Mouse (Mus musculus): ENCODE data around the gene Eml2.

The Eml2 gene

GRCm38 (mm10) chr7:19197985-19198384 is 21.8 kb downstream of the Eml2 start:
- peak in 1 of 2 experiments; percentile 68 for DNase-seq (ENCODE audit: inconsistent age in 2 of 2, low spot score in 1 of 2)

- DNase-seq (ENCODE audit: inconsistent age in 2 of 2, low spot score in 1 of 2): no peak
Observed at GRCm38 (mm10) chr7:19201660-19202059, 25.4 kb downstream of the Eml2 start.

GRCm38 (mm10) chr7:19202065-19202850 is 26.0 kb downstream of the Eml2 start:
- no peak for DNase-seq (ENCODE audit: inconsistent age in 2 of 2, low spot score in 1 of 2)

GRCm38 (mm10) chr7:19208201-19208910 is 32.1 kb downstream of the Eml2 start:
- DNase-seq (ENCODE audit: inconsistent age in 2 of 2, low spot score in 1 of 2): peak in 1 of 2 experiments; percentile 36

- peak; percentile 59 to 88 for DNase-seq (ENCODE audit: inconsistent age in 2 of 2, low spot score in 1 of 2)
Observed at GRCm38 (mm10) chr7:19208944-19209472, 32.8 kb downstream of the Eml2 start.

- peak; percentile 65 to 83 for DNase-seq (ENCODE audit: inconsistent age in 2 of 2, low spot score in 1 of 2)
Observed at GRCm38 (mm10) chr7:19209494-19209893, 33.3 kb downstream of the Eml2 start.

- DNase-seq (ENCODE audit: inconsistent age in 2 of 2, low spot score in 1 of 2): peak; percentile 23 to 53
Observed at GRCm38 (mm10) chr7:19210010-19210409, 33.8 kb downstream of the Eml2 start.

GRCm38 (mm10) chr7:19211041-19211675 is 34.9 kb downstream of the Eml2 start:
- DNase-seq (ENCODE audit: inconsistent age in 2 of 2, low spot score in 1 of 2): peak in 1 of 2 experiments; percentile 48

- peak; percentile 72 to 73 for DNase-seq (ENCODE audit: inconsistent age in 2 of 2, low spot score in 1 of 2)
Observed at GRCm38 (mm10) chr7:19211996-19212755, 36.0 kb downstream of the Eml2 start, which contains the start of gene Gpr4. TSS of gene Gpr4 (plus strand) at chr7:19212538.

GRCm38 (mm10) chr7:19213385-19213784 is 37.2 kb downstream of the Eml2 start:
- DNase-seq (ENCODE audit: inconsistent age in 2 of 2, low spot score in 1 of 2): peak in 1 of 2 experiments; percentile 57

- peak in 1 of 2 experiments; percentile 34 for DNase-seq (ENCODE audit: inconsistent age in 2 of 2, low spot score in 1 of 2)
Observed at GRCm38 (mm10) chr7:19214369-19214768, 38.1 kb downstream of the Eml2 start.

- no peak for DNase-seq (ENCODE audit: inconsistent age in 2 of 2, low spot score in 1 of 2)
Observed at GRCm38 (mm10) chr7:19214940-19215339, 38.7 kb downstream of the Eml2 start.

GRCm38 (mm10) chr7:19217492-19217891 is 41.3 kb downstream of the Eml2 start:
- DNase-seq (ENCODE audit: inconsistent age in 2 of 2, low spot score in 1 of 2): peak in 1 of 2 experiments; percentile 19

GRCm38 (mm10) chr7:19217944-19218343 is 41.7 kb downstream of the Eml2 start:
- DNase-seq (ENCODE audit: inconsistent age in 2 of 2, low spot score in 1 of 2): peak; percentile 12 to 52

GRCm38 (mm10) chr7:19220061-19220460 is 43.8 kb downstream of the Eml2 start:
- DNase-seq (ENCODE audit: inconsistent age in 2 of 2, low spot score in 1 of 2): peak in 1 of 2 experiments; percentile 20

GRCm38 (mm10) chr7:19222189-19222588 is 46.0 kb downstream of the Eml2 start:
- no peak for DNase-seq (ENCODE audit: inconsistent age in 2 of 2, low spot score in 1 of 2)

GRCm38 (mm10) chr7:19222875-19223274 is 46.7 kb downstream of the Eml2 start:
- no peak for DNase-seq (ENCODE audit: inconsistent age in 2 of 2, low spot score in 1 of 2)

GRCm38 (mm10) chr7:19224933-19225332 is 48.7 kb downstream of the Eml2 start:
- DNase-seq (ENCODE audit: inconsistent age in 2 of 2, low spot score in 1 of 2): peak; percentile 12 to 29

GRCm38 (mm10) chr7:19226817-19227797 is 50.9 kb downstream of the Eml2 start:
- DNase-seq (ENCODE audit: inconsistent age in 2 of 2, low spot score in 1 of 2): peak in 1 of 2 experiments; percentile 54

All from adrenal gland, adult (tissue).